Mouse (Mus musculus) midbrain, embryonic 15.5 days (tissue): ENCODE measurements at regions not wholly inside any gene's neighbourhood (a gene's known extent, or its start where the extent isn't known, plus 50 kb on each side); places are given as distances from the start of the nearest gene placed in this dataset.
"Not testable (repeated sequence)": the region's sequence is repeated elsewhere in the genome, so short reads cannot be mapped to it uniquely, and the experiment has no call there.

Source experiments
- ATAC-seq: fragments of 200-750 bp; cut with Nextera tagmentation; replicated peaks from 2 replicates; pipeline ENCODE4 v1.8.0; 2017; ENCODE audit warnings: moderate TSS enrichment
- H3K27ac ChIP-seq: fragments of 300-500 bp; sonication (generic); 2 replicates; pipeline ENCODE4 v1.5.1; 2015; ENCODE audit warnings: mild to moderate bottlenecking, inconsistent platforms
- H3K27me3 ChIP-seq: fragments of 300-500 bp; sonication (generic); replicated peaks from 2 replicates; pipeline ENCODE4 v1.6.1; 2015; ENCODE audit warnings: inconsistent platforms
- H3K36me3 ChIP-seq: fragments of 300-500 bp; sonication (generic); replicated peaks from 2 replicates; pipeline ENCODE4 v1.6.1; 2015; ENCODE audit warnings: inconsistent platforms
- H3K4me1 ChIP-seq: fragments of 300-500 bp; sonication (generic); 2 replicates; pipeline ENCODE4 v1.6.1; 2015; ENCODE audit warnings: inconsistent platforms
- H3K4me2 ChIP-seq: fragments of 300-500 bp; sonication (generic); 2 replicates; pipeline ENCODE4 v1.6.1; 2015; ENCODE audit warnings: inconsistent platforms, mild to moderate bottlenecking, moderate library complexity
- H3K4me3 ChIP-seq: fragments of 300-500 bp; sonication (generic); 2 replicates; pipeline ENCODE4 v1.5.1; 2015; ENCODE audit warnings: mild to moderate bottlenecking, inconsistent platforms
- H3K9ac ChIP-seq: fragments of 300-500 bp; sonication (generic); 2 replicates; pipeline ENCODE4 v1.6.1; 2015; ENCODE audit warnings: mild to moderate bottlenecking, inconsistent platforms
- H3K9me3 ChIP-seq: fragments of 300-500 bp; sonication (generic); 2 replicates; pipeline ENCODE4 v1.6.1; 2016; ENCODE audit warnings: inconsistent platforms
- WGBS: fragments of 180-500 bp; shearing (Covaris S2); methylation state at CpG from one replicate; pipeline ENCODE4 v1.1.7; 2015; ENCODE audit warnings: mixed read lengths; 5-methylcytosine and 5-hydroxymethylcytosine counted together

DNA sequence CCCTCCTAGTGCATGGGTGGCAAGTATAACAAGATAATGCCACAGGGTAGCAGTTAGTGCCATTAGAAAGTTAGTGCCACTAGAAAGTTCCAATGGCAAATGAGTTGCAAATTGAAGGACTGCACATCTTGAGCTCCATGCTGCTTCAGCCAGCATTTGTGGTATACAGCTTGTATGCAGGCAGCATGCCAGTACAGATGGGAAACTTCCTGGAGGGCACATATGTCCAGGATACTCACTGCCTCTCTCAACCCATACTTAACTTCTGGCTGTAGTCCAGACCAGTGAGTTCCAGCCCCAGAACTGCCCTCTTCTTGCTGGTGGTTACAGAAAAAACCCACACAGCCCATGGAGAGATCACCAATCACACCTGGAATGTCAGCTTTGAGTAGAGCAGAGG lies 113.8 kb upstream of the Plxna2 start:
- no peak for ATAC-seq
- H3K4me2 ChIP-seq = no peak overlapping the region
- H3K9me3 ChIP-seq = no peaks in the 10 kb centered on the region
- no peak overlapping the region for H3K4me3 ChIP-seq
- H3K27me3 ChIP-seq = no peaks in the 10 kb centered on the region
- no peak overlapping the region for H3K27ac ChIP-seq
- no peak overlapping the region for H3K9ac ChIP-seq
- no peaks in the 10 kb centered on the region for H3K4me1 ChIP-seq
- no peaks in the 10 kb centered on the region for H3K36me3 ChIP-seq

DNA sequence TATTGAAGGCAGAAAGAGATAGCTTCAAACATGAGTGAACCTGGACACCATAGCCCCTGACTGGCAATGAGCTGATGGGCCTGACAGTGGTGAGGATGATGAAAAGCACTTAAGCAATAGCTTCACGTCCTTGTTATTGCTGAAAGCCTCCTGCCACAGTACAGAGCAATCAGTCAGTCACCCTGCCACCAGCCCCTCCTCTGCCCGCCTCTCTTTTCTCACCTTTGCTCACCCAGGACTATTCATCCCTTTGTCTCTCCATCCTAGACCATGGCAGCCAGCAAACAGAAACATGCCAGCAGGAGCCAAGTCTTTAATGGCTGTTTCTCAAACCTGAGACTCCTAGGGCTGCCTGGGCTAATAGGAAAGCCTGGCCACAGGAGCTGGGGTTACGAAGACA lies 114.5 kb upstream of the Plxna2 start:
- Histone ChIP-seq H3K4me2 (no peak overlapping the region), H3K9ac (no peak overlapping the region), H3K27ac (no peak overlapping the region), H3K4me1 (no peaks in the 10 kb centered on the region), H3K36me3 (no peaks in the 10 kb centered on the region), H3K27me3 (no peaks in the 10 kb centered on the region), H3K4me3 (no peak overlapping the region), H3K9me3 (no peaks in the 10 kb centered on the region)
- WGBS = 41% methylated on average over 3 of the region's 3 CpGs
- no peak for ATAC-seq

DNA sequence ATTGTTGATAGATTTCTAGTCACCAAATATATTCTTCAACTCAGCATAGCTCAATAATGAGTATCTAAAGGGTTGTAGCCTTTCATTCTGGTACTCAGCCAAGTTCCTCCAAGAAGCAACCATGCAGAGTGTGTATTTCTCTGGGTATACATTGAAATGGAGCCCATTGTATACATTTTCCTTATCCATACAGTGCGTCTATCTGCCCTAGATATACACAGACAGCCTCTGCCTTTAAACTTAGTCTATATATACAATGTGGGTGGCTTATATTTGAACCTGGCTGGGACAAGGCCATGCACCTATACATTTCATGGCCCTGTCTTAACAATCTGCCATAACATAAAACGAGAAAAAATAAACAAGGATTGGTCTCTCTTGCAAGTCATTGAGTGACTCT lies 121.6 kb upstream of the Plxna2 start:
- H3K27me3 ChIP-seq = no peaks in the 10 kb centered on the region
- 89% methylated on average over 2 of the region's 2 CpGs for WGBS
- H3K4me2 ChIP-seq = no peak overlapping the region
- no peaks in the 10 kb centered on the region for H3K4me1 ChIP-seq
- no peaks in the 10 kb centered on the region for H3K36me3 ChIP-seq
- H3K9ac ChIP-seq = no peak overlapping the region
- no peak overlapping the region for H3K27ac ChIP-seq
- no peak overlapping the region for H3K4me3 ChIP-seq
- ATAC-seq = no peak
- no peaks in the 10 kb centered on the region for H3K9me3 ChIP-seq

DNA sequence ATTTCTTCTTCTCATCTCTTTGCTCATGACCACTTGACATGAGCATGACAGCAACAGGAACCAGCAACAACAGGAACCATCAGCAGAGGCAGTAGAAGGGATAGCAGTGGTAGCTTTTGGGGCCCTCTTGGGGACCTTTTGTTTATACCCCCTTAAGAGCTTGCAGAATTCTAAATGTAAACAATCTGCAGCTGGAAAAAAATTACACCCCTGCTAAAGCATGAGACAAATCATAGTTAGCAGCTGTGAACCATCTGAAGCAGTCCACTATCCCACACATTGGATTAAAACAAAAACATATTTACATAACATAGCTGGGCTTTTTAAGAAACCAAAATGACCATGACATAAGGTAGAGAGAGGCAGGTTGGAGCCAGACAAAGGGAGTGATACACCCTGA lies 126.9 kb upstream of the Plxna2 start:
- no peak for ATAC-seq
- no peak overlapping the region for H3K27ac ChIP-seq

DNA sequence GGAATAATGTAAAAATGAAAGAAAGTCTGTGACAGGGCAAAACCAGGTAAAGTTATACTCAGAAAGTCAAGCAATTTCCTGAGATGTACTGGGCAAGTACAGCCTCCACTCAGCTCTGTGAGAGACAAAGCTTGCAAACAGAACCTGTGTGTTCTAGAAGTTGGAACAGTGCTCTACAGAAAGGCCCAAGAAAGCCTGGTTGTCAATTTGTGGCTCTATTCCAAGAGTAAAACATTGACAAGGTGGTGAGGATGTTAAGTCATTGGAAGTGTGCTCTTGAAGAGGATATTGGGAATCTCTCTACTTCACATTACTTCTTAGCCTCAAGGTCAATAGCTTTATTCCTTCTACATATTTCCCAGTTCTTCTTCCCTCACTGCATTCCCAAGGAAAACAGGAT lies 129.9 kb upstream of the Plxna2 start:
- no peaks in the 10 kb centered on the region for H3K9me3 ChIP-seq
- no peaks in the 10 kb centered on the region for H3K4me1 ChIP-seq
- H3K9ac ChIP-seq = no peak overlapping the region
- H3K4me3 ChIP-seq = no peak overlapping the region
- no peak for ATAC-seq
- H3K4me2 ChIP-seq = no peak overlapping the region
- H3K36me3 ChIP-seq = no peaks in the 10 kb centered on the region
- no peaks in the 10 kb centered on the region for H3K27me3 ChIP-seq
- no peak overlapping the region for H3K27ac ChIP-seq

More for the DNA sequence above, 126.9 kb upstream of the Plxna2 start:
- H3K4me2 ChIP-seq = no peak overlapping the region
- no peaks in the 10 kb centered on the region for H3K36me3 ChIP-seq
- H3K4me1 ChIP-seq = no peaks in the 10 kb centered on the region
- H3K9ac ChIP-seq = no peak overlapping the region
- no peaks in the 10 kb centered on the region for H3K27me3 ChIP-seq
- H3K9me3 ChIP-seq = no peaks in the 10 kb centered on the region
- no peak overlapping the region for H3K4me3 ChIP-seq

DNA sequence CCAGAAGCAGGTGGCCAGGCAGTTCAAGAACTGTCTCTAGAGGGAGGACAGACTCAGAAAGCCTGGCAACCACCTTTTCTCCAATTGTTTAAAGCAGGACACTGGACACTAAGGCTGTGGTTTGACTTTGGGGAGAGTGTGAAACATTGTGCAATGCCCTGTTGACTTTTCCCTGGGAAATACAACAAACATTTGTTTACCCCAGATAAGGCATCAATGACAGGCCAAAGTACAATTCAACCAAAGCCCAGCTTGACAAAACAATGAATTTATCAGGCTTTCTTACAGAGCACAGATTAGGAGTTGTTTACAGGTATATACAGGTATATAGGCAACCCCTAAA lies 135.3 kb upstream of the Plxna2 start:
- H3K27me3 ChIP-seq = no peaks in the 10 kb centered on the region
- no peak overlapping the region for H3K9ac ChIP-seq
- no peak for ATAC-seq
- no peak overlapping the region for H3K4me3 ChIP-seq
- H3K36me3 ChIP-seq = no peaks in the 10 kb centered on the region
- no peak overlapping the region for H3K4me2 ChIP-seq
- H3K9me3 ChIP-seq = no peaks in the 10 kb centered on the region
- H3K27ac ChIP-seq = no peak overlapping the region
- no peaks in the 10 kb centered on the region for H3K4me1 ChIP-seq

DNA sequence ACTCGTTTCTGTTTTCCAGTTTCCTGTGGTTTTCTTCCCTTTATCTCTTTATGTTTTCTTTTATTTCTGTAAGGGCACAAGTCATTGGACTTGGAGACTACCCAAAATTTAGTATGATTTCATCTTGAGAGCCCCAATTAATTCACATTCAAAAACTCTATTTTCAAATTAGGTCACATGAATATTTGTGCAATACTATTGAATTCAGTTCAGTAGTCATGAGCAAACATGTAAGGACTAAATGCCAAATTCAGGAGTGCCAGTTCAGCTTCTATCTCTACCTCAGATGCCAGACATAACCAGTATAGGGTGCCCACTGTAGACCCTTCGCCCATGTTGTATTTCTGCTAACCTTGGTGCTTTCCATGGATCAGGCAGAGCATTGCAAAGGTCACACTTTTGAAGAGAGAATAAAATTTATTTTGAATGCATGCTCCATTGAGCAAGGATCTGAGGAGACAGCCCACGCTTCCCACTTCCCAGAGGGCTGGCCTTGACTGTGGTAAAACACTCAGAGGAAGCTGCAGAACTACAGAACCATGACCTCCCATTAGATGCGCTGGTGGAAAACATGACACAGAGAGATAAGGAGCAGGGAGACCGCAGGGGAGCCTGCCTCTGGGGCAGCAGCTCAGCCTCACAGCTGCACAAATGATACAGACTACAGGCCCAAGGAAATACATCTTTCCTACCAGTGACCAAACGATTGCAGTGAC lies 135.9 kb upstream of the Plxna2 start:
- H3K4me3 ChIP-seq = no peak overlapping the region
- H3K27ac ChIP-seq = no peak overlapping the region
- H3K4me1 ChIP-seq = no peaks in the 10 kb centered on the region
- no peaks in the 10 kb centered on the region for H3K9me3 ChIP-seq
- ATAC-seq = no peak
- H3K9ac ChIP-seq = no peak overlapping the region
- no peak overlapping the region for H3K4me2 ChIP-seq
- H3K27me3 ChIP-seq = no peaks in the 10 kb centered on the region
- 68% methylated on average over 6 of the region's 6 CpGs for WGBS
- H3K36me3 ChIP-seq = no peaks in the 10 kb centered on the region

DNA sequence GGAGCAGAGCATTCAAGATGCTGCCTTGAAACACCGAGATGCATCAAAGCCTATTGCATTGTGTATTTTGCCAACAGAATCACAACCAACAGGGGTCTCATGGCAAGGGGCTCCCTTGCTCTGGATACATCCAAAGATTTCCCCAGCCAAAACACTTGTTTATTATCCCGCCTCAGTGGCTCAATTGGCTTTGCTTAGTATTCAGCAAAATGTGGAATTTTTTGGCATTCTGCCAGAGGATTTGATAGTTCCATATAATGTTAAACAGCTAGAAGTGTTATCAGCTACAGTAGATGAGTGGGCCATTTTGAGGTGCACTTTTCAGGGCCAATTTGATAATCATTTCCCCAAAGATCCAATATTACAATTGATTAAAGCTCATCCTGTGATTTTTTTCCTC lies 146.7 kb upstream of the Plxna2 start:
- H3K9ac ChIP-seq, H3K27ac ChIP-seq, H3K9me3 ChIP-seq, H3K4me3 ChIP-seq, H3K36me3 ChIP-seq, H3K4me2 ChIP-seq, H3K4me1 ChIP-seq, ATAC-seq, H3K27me3 ChIP-seq: not testable (repeated sequence)
- WGBS = 82% methylated on average over 2 of the region's 2 CpGs

DNA sequence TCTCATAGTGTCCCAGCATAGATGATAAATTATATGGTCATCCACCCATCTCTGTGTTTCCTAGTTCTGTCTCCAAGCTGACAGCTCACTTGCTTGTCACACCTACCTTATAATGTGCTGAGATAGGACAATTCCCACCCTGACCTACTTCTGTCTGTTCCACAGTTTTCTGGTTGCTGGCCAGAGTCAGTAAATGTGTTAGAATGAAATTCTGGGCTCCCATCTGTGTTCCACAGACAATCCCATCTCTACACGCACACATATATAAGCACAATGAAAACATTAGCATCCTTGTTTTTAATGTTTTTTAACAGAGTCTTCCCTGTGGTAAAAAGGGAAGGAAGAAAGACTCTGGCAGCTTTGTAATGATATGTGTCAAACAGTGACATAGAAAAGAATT lies 165.5 kb upstream of the Plxna2 start:
- Histone ChIP-seq H3K9me3 (no peaks in the 10 kb centered on the region), H3K4me1 (no peaks in the 10 kb centered on the region), H3K27ac (no peak overlapping the region), H3K36me3 (no peaks in the 10 kb centered on the region), H3K9ac (no peak overlapping the region), H3K4me2 (no peak overlapping the region), H3K27me3 (no peaks in the 10 kb centered on the region), H3K4me3 (no peak overlapping the region)
- 90% methylated on average over 1 of the region's 1 CpGs for WGBS
- no peak for ATAC-seq

DNA sequence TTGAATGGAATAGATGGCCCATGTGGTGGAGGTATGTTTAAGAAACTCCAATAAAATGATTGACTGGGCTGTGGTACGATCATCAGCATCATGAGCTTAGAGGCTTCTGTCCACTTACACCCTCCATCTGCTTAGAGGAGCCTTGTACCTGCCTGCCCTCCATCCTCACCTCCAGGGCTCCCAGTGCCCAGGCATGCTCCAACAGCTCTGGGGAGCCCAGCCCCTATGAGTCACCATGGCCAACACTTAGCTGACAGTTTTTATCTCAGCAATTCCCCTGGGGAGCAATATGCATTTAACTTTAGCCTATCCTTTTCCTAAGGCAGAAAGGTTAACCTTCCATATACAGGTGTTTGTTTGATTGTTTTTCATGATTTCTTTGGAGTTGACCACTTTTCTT lies 174.3 kb upstream of the Plxna2 start:
- Histone ChIP-seq H3K4me3 (no peak overlapping the region), H3K4me2 (no peak overlapping the region), H3K27ac (no peak overlapping the region), H3K9me3 (no peaks in the 10 kb centered on the region), H3K36me3 (no peaks in the 10 kb centered on the region), H3K9ac (no peak overlapping the region), H3K27me3 (no peaks in the 10 kb centered on the region), H3K4me1 (no peaks in the 10 kb centered on the region)
- WGBS = 100% methylated on average over 1 of the region's 1 CpGs
- no peak for ATAC-seq

DNA sequence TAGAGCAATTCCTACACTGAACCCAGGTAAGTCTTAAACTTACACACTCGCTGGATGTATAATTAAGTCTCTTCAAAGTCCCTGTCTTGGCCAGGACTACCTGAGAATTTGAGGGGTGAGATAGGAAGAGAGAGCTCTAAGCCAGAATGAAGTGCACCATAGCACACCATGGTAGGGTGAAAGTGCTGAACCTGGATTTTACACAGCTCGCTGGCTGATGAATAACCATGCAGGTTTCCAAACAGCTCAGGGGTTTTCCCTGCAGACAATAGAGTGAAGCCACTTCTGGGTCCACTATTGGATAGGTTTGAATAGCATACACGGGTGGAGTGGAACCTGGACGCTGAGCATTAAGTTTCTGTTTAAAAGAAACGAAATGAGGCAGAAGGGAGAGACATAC lies 180.7 kb upstream of the Plxna2 start:
- H3K4me1 ChIP-seq = no peaks in the 10 kb centered on the region
- 83% methylated on average over 5 of the region's 5 CpGs for WGBS
- no peak overlapping the region for H3K9ac ChIP-seq
- no peaks in the 10 kb centered on the region for H3K27me3 ChIP-seq
- no peaks in the 10 kb centered on the region for H3K36me3 ChIP-seq
- no peak for ATAC-seq
- no peak overlapping the region for H3K4me3 ChIP-seq
- no peak overlapping the region for H3K4me2 ChIP-seq
- no peaks in the 10 kb centered on the region for H3K9me3 ChIP-seq
- no peak overlapping the region for H3K27ac ChIP-seq

DNA sequence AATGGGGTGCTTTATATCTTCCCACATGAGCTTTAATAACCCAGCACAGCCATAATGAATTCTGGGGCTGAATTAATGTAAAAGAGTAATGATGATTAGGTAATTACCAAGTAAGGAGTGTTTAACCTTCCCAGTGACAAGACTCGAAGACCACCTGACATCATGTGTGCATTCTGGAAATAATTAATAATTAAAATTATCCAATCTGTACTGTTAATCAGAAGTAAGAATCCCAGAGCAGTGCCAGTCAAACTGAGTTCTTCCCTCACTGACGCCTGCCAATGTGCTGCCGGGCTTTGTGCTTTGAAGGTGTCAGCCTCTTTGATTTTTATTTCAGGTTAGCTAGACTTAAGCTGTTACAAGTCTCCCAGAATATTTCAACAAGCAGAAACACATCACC lies 183.0 kb upstream of the Plxna2 start:
- Histone ChIP-seq H3K4me3 (no peak overlapping the region), H3K27me3 (no peaks in the 10 kb centered on the region), H3K4me2 (no peak overlapping the region), H3K36me3 (no peaks in the 10 kb centered on the region), H3K9me3 (no peaks in the 10 kb centered on the region), H3K4me1 (no peaks in the 10 kb centered on the region), H3K9ac (no peak overlapping the region), H3K27ac (no peak overlapping the region)
- no peak for ATAC-seq
- 64% methylated on average over 3 of the region's 3 CpGs for WGBS

DNA sequence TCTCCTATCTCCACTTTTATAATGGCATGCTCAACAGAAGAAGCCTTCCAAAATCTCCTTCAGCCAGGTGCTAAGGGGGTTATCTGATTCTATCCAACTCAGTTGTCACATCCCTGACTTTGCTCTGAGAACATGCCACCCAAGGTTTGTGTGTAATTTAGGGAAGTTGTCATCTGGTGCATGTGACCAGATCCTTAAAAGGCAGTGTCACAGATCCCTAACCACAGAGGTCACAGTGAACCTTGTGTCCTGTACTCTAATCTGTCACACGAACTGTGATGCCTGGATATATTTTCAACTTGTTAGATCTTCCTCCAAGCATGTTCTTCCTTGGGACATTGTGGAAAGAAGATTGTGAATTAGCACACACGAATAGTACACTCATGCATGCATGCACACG lies 189.4 kb upstream of the Plxna2 start:
- no peaks in the 10 kb centered on the region for H3K27me3 ChIP-seq
- WGBS = 80% methylated on average over 3 of the region's 3 CpGs
- no peak overlapping the region for H3K4me3 ChIP-seq
- no peak overlapping the region for H3K4me2 ChIP-seq
- H3K4me1 ChIP-seq = no peaks in the 10 kb centered on the region
- ATAC-seq = no peak
- H3K9ac ChIP-seq = no peak overlapping the region
- H3K36me3 ChIP-seq = no peaks in the 10 kb centered on the region
- H3K27ac ChIP-seq = no peak overlapping the region
- no peaks in the 10 kb centered on the region for H3K9me3 ChIP-seq

DNA sequence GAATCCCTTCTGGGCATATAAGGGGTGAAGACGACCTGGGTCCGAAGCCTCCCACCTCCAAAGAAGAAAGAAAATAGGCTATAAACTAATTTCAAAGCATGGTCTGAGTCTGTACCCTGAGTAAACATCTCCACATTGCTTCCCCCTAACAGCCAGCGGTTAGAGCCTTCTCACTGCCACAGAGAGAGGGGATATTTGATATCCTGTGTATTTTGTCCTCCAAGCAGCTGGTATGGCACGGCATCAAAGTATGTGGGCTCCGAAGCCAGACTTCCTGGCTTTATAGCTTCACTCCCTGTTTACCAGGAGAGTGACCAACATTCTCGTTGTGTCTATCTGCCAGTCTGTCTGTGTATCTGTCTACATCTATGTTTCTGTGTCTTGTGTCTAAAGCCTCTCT lies 191.7 kb upstream of the Plxna2 start:
- no peak for ATAC-seq
- Histone ChIP-seq H3K4me2 (no peak overlapping the region), H3K4me3 (no peak overlapping the region), H3K4me1 (no peaks in the 10 kb centered on the region), H3K27me3 (no peaks in the 10 kb centered on the region), H3K9ac (no peak overlapping the region), H3K27ac (no peak overlapping the region), H3K36me3 (no peaks in the 10 kb centered on the region), H3K9me3 (no peaks in the 10 kb centered on the region)
- 86% methylated on average over 6 of the region's 6 CpGs for WGBS
